Mouse (Mus musculus) gastrocnemius, adult 18-20 months (tissue): ENCODE measurements at regions not wholly inside any gene's neighbourhood (a gene's known extent, or its start where the extent isn't known, plus 50 kb on each side); places are given as distances from the start of the nearest gene placed in this dataset.

ENCODE experiments used
- DNase-seq: peaks from one replicate; pipeline ENCODE4 v3.0.0; 2021; ENCODE audit warnings: low spot score

GRCm38 (mm10) chr13:60299076-60299475, 121.9 kb upstream of the Gas1 start:
- DNase-seq: no peak

- DNase-seq: no peak
These were observed 126.4 kb upstream of the Gas1 start for GRCm38 (mm10) chr13:60303561-60303960.

GRCm38 (mm10) chr13:60305028-60305810, 128.1 kb upstream of the Gas1 start:
- DNase-seq: no peak

GRCm38 (mm10) chr13:60308062-60308801, 131.1 kb upstream of the Gas1 start:
- no peak for DNase-seq

GRCm38 (mm10) chr13:60309482-60309881, 132.3 kb upstream of the Gas1 start:
- peak; percentile 32 for DNase-seq

GRCm38 (mm10) chr13:60309926-60310325, 132.8 kb upstream of the Gas1 start:
- DNase-seq: no peak

- DNase-seq: no peak
These were observed 135.4 kb upstream of the Gas1 start for GRCm38 (mm10) chr13:60312397-60313085.

GRCm38 (mm10) chr13:60318436-60319020, 141.4 kb upstream of the Gas1 start:
- DNase-seq: peak; percentile 22

- DNase-seq: no peak
These were observed 142.1 kb upstream of the Gas1 start for GRCm38 (mm10) chr13:60319268-60319667.

GRCm38 (mm10) chr13:60319861-60320602, 142.9 kb upstream of the Gas1 start:
- no peak for DNase-seq

GRCm38 (mm10) chr13:60322579-60322978, 145.4 kb upstream of the Gas1 start:
- DNase-seq: no peak

GRCm38 (mm10) chr13:60330475-60331258, 153.5 kb upstream of the Gas1 start:
- no peak for DNase-seq

- no peak for DNase-seq
These were observed 159.0 kb upstream of the Gas1 start for GRCm38 (mm10) chr13:60336196-60336595.

- DNase-seq: no peak
These were observed 160.2 kb upstream of the Gas1 start for GRCm38 (mm10) chr13:60337383-60337782.

- DNase-seq: peak; percentile 49
These were observed 160.9 kb upstream of the Gas1 start for GRCm38 (mm10) chr13:60338107-60338506.

- no peak for DNase-seq
These were observed 162.9 kb upstream of the Gas1 start for GRCm38 (mm10) chr13:60340068-60340467.

- DNase-seq: peak; percentile 65
These were observed 170.7 kb upstream of the Gas1 start for GRCm38 (mm10) chr13:60347881-60348280.

- no peak for DNase-seq
These were observed 171.3 kb upstream of the Gas1 start for GRCm38 (mm10) chr13:60348438-60348837.

GRCm38 (mm10) chr13:60355707-60356490, 178.7 kb upstream of the Gas1 start:
- DNase-seq: no peak
